Mouse (Mus musculus): Measurements from ENCODE around the gene Plxna2.

Gene Plxna2

DNA sequence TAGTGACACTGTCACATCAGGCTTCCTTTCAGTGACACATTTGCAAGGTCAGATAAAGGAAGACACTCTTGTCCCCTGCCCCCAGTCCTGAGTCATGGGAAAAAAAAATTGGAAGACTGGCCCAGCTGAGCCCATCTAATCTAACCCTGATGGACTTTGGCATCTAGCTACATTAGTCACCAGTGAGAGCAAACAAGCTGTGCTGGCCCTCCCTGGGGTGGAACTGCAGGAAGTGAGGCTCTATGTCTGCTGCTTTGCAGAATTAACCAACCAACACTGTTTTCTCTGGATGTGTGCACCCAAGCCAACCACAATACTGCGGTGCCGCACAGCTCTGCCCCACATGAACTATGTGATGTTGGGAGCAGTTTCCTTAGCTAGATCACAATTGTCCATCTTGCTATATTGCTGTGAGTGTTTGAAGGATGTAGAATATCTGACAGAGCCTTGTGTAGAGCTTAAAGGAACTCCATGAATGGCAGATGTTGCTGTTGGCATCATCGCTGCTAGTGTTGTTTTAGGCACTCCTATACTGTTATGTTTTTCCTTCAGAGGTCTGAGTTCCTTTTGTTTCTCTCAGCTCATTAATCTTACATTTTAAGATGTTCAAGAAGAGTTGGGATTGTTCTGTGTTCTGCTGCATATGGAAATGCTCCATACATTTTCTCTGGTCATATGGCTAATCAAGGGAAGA lies 42.6 kb downstream of the Plxna2 start:
- DNase-seq (ENCODE audit: low spot score in 2 of 2): no peak

DNA sequence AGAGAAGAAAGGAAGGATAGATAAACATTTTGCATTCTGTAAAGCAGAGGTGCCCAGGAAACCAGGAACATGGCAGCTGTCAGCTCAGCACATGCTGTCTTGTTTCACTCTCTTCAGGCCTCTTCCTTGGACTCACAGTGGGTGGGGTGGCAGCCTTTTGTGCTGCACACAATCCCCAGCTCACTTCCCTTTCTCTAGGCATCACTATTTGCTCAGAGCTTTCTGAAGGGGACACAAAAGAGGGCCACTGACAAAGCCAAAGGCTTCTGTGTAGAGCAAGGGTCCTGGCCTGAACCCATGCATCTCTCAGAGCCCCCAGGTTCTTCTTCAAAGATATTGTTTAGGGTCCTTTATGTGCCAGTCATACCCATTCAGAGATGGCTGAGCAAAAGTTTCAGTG lies 45.0 kb downstream of the Plxna2 start:
- no peak for DNase-seq (ENCODE audit: low spot score in 2 of 2)

DNA sequence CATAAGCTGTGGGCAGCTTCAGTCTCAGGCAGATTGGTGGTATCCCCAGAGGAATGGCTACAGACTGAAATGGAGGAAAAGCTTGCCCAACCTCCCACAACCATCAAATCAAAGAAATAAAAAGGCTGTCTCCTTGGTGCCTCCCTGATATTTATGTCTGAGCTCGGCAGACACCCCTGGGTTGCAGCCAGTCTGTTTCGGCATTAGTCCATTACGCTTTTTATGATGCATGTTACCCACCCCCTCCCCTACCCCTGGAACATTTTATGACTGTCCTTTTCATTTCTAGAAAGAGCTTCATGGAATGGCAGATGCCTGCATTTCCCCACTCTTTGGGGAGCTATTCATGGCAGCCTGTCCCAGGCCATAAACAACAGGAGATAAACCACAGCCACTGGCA lies 47.7 kb downstream of the Plxna2 start:
- DNase-seq (ENCODE audit: low spot score in 2 of 2): no peak

DNA sequence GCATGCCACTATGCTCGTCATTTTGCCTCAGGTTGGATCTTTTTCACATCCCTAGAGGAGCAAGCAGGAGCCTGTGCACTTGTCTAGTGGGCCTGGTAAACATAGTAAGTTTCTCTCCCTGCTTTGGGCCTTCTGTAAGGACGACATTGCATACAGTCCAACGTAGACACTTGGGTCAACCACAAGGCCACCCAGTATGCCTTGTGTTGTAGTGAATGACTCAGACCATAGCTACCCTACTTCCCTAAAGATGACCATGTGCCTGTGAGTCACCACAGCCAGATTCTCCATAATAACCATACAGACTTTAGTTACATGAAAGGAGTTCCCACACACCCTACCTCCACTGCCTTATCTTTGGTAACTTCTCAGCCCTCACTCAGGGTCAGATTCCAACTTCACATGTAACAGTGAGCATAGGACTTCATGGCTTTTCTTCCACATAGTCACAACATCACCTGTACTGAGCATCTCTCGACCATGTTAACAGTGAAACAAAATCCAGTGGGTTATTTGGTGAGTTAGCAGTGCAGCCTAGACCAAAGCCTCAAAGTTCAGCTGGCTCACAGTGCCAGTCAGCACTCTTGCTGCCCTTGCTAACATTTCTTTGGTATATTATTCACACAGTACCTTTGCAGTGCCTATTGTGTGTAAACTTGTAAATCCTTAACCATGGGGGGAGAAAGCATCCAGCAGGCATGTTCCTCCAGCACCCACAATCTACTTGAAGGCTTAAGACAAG lies 53.9 kb downstream of the Plxna2 start:
- no peak for DNase-seq (ENCODE audit: low spot score in 2 of 2)

DNA sequence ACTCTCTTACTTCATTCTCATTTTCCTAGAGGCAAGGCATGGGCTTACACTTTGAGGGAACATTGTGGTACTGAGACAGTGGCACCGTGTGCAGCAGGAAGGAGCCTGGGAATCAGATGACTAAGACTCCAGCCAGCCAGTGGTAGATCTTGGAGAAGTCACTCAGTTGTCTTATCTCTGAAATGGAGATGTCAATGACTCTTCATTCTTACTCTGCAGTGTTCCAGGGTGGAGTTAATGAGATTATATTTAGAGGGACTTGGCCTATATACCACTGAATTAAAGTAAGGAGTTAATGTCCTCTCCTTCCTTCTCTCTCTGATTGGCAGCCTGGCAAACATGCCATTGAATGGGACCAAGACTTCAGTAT lies 54.5 kb downstream of the Plxna2 start:
- DNase-seq (ENCODE audit: low spot score in 2 of 2): no peak

DNA sequence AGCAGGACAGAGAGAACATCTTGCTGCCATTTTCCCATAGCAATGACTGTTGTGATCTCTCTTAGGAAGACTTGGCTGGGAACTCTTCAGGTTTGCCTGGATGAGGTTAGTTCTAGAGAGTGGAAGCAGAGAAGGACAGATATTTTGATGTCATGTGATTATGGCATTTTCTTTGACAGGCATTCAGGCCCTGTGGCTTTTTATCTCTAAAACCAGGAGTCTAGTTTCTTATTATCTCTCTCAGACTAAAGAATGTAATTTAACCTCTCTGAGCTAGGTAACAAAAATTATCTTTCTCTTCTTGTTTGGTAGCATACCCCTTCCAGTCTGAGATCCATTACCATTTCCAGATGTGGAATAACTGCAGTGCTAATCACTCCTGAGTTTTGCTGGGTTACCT lies 55.2 kb downstream of the Plxna2 start:
- DNase-seq (ENCODE audit: low spot score in 2 of 2): no peak

DNA sequence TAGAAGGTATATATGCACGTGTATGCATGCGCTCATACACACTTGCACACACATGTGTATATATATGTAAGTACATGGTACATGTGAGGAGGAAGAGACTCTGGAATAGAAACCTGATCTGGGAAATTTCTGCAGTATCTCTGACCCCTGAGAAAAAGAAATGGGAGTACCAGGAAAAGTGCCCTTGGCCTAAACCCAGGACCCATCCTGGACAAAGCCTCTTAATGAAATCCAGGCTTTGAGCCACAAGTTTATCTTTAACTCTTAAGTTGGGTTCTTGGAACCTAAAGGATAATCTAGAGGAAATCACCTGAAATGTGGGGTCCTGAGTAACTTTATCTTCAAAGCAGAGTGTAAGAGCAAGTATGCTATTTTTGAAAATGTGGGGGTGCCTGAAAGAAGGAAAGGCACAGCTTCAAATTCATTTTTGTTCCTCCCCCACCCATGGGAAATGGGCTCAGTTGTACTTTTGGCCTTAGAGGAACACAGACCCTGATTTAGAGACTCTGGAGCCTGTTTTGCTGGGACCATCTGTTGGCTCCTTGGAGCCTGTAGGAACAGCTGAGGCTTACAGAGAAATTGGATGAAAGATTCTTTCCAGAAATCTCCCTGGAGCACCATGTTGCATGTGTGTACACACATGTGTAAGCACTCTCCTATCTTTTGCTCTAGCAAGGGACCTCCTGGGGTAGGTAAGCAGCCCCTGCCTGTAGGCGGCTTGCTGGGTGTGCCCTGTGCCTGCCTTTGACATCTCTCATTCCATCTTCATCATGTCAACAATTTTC lies 57.3 kb downstream of the Plxna2 start:
- DNase-seq (ENCODE audit: low spot score in 2 of 2): no peak

DNA sequence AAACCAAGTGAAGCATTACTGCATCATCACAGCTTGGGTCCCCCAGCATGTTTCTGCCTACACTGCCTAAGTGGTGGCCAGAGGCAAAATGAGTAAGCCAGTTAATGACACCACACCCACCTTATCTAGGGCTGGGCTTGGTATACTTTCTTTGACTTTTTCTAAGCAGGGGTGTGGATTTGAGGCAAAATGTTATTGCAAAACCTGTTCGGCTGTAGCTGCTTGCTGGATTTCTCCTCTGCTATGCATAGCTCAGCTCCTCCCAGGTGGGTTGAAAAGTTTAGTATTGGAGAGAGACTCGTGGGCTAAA lies 57.8 kb downstream of the Plxna2 start:
- peak in 1 of 2 experiments; percentile 15 for DNase-seq (ENCODE audit: low spot score in 2 of 2)

DNA sequence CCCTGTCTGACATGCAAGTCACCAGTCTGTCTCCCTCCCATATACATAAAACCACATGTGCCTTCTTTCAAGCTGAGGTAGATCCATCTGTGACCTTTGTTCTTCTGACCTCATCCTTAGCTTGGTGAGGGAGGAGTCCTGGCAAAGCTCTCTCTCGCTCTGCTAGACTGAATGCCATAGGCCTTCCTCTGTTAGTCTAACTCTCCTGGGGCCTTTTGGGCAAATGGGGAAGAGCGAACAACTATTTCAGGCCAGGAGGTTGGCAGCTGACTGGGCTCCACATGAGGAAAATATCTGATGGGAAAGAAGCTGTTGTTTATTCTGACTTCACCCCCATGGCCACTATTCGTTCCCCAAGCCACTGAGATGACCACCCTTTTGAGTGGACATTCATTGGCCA lies 59.9 kb downstream of the Plxna2 start:
- no peak for DNase-seq (ENCODE audit: low spot score in 2 of 2)

DNA sequence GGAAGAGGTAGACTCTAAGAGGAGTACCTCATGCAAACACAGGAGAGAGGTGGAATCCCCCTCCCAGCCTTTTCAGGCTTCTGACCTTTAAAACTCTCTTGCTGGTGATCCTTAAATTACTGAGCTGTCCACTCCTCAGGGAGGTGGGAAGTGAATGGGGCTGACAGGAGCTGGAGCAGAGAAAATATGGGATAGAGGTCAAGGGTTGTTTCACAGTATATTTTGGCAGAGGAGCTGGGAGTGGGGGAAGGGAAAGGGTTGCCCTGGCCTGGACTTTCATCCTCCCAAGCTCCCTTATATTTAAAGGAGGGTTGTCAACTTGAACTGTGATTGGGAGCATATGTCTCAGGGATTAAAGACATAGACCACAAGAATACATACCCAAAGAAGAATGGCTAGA lies 61.1 kb downstream of the Plxna2 start:
- DNase-seq (ENCODE audit: low spot score in 2 of 2): no peak

DNA sequence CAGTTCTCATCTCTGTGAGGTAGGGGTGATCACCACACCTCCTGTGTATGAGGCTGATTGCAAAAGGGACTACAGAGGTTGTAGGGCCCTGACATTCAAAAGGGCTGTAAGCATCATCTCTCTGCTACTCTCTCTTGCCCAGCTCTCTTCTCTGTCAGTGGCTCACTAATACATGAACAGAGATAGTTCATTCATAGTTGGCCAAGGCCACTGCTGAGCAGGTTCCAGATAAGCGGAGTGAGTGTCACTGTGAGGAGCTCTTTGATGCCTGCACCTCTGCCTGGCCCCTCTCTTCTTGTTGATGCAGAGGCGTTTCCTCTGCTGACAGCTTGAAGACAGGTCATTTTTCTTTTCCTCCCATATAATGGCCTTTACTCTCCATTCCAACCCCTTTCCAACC lies 62.1 kb downstream of the Plxna2 start:
- DNase-seq (ENCODE audit: low spot score in 2 of 2): no peak

DNA sequence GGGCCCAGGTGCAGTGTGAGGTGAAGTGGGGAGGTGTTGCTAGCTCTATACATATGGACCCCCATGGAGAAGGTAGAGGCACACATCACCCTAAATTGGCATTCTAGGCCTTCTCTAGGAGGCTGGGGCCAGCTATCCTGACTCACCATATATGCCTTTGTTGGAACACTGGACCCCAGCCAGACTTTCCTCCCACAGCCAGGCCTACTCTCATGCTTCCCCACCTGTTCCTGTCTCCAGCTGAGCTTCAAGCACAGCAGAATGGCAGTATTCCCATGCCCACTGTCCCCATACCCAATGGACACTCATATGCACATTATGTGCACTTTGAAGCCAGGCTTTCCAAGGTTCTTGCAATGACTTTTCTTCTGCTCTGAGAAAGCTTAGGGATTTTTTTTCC lies 64.0 kb downstream of the Plxna2 start:
- DNase-seq (ENCODE audit: low spot score in 2 of 2): no peak

DNA sequence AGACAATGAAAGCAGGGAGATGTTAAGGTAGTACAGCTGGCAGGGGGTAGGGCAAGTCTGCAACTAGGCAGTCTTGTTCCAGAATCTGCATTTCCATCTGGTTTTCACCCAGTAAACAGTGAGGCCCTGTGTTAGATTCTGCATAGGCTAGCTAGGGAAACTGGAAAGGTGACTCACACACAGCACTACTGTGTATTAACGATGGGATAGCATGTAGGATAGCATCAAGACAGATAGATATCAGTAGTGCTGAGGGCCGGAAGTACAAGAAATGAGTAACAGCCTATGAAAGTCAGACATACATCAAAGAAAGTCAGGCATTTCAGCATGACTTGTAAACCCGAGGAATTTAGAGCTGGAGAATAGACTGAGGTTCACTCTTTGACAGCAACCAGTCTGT lies 65.1 kb downstream of the Plxna2 start:
- no peak for DNase-seq (ENCODE audit: low spot score in 2 of 2)

DNA sequence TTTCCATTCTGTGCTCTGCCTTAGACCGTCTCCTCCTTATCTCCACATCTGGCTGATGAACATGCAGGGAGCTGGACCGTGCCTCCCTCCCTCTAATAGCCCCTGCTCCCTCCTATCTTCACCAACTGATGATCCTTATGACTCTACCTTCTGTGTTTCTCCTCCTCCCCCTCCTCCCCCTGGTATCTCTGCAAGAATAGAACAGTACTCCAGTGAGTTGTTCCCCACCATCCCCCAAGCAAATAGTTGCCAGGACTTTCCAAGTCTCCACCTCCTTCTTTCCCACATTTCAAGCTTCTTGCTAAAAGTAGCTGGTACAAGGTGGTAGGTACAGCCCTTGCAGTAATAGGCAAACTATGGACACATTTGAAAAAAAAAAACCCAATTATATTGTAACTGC lies 67.9 kb downstream of the Plxna2 start:
- no peak for DNase-seq (ENCODE audit: low spot score in 2 of 2)

DNA sequence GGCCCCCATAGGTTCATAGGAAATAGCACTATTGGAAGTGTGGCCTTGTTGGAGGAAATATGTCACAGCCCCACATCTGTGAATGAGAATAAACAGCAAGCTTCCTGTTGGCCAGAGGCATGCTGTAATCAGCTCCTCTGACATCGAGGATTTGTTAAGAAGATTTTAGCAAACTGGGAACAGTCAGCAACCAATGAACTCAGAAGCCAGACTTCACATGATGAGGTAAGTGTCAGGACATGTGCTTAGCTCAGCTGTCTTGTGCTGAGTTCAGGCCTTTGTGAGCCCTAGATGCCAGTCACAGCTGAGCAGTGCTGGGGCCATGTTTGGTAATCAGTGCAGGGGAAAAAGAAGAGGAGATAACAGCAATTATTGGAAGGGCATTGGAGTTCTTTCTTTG lies 69.7 kb downstream of the Plxna2 start:
- DNase-seq (ENCODE audit: low spot score in 2 of 2): no peak

DNA sequence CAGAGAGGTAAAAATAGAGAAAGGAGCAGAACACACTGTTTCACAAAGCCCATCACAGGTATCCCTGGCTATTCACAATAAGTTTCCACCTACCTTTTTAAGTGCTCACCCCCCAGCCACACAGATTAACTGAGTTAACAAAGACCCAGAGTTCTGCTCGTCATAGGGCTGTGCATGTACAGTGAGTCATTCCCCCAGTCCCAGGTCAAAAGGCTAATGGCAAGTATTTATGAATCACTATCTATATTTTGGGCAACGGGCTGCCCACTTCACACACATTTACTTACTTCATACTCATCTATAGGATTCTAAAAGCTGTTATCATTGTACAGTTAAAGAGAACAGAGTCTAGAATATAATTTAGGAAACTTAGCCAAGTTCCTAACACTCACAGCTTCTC lies 70.1 kb downstream of the Plxna2 start:
- no peak for DNase-seq (ENCODE audit: low spot score in 2 of 2)

DNA sequence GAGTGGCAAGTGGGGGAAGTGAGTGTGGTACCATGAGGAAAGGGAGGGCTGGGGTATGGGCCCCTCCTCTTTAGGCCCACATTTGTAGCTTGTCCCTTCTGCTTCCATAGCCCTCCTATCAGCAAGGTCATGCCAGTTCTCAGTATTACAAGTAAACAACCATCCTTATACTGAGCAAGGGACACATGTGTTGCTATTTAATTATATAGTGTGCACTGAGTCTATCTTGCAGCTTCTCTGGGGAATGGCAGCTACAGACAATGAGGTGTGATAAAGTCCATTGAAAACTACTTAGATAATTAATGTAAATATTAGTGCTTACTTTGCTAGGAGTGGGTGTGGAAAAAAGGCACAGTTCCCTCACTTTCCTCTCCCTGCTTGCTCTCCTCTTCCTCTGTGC lies 75.0 kb downstream of the Plxna2 start:
- DNase-seq (ENCODE audit: low spot score in 2 of 2): no peak

DNA sequence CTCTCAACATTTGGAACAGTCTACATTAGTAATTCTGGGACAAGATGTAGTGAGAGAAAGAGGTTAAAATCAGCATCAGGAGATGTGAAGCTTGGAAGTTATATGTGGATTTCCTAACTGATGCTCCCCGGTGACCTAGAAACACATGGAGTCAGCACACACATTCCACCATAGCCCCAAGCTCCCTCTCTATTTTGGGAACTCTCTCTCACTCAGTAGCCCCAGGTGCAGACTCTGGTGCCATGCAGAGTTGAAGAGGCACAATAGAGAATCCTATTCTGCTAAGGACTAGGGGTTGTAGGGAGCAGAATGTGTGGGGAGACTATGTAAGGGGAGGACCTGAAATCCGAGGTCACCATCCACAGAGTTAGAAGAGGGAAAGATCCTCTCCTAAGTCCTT lies 75.5 kb downstream of the Plxna2 start:
- no peak for DNase-seq (ENCODE audit: low spot score in 2 of 2)

DNA sequence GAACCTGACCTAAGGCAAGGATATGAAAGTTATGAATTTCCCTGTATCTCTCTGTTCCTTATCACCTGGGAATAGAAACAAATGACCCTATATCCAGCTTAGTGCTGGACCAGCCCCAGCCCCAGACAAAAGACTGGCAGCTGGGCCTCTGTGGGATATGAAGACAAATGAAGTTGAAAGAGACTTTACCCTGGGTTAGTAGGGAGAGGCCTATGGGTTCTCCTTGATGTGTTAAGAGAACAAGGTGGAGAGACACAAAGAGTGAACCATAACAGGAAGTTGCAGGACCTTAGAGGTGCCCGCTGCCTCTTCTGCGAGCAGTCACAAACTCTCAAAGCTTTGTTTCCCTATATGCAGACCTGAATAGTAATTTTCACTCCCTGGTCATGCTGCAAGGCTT lies 76.8 kb downstream of the Plxna2 start:
- no peak for DNase-seq (ENCODE audit: low spot score in 2 of 2)

DNA sequence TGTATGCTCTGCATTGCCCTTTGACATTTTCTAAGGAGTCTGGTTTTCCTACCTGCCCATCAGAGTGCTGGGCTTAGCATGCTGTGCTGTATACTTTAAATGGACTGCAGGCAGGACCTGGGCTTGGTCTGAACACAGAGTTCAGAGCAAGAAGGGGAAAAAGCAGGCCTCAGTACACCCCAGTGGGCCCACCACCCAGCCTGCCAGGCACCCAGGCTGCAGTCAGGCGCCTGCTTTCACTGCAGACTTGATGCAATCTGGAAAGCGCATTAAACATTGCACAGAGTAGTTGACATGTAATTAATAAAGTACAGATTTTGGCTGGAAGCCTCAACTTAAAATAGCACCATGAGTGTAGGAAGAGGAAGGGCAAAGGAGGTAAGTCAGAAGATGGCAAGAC lies 79.4 kb downstream of the Plxna2 start:
- DNase-seq (ENCODE audit: low spot score in 2 of 2): no peak

DNA sequence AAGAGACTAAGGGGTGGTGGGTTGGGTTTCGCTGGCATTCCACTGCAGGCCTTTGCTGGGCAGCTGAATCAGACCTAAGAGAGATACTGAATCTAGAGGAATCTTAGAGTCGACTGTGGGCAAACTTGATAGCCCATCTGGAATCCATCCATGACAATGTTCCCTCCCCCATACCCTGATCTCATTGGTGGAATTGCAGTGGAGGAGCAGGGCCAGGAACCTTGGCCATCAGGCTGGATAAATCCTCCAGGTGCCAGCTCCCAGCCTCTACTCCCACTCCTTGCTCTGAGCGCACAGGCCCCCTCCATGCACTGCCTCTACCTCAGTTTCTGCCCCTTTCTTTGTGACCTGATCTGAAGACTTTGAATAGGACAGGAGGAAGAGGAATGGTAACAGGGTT lies 81.3 kb downstream of the Plxna2 start:
- no peak for DNase-seq (ENCODE audit: low spot score in 2 of 2)

DNA sequence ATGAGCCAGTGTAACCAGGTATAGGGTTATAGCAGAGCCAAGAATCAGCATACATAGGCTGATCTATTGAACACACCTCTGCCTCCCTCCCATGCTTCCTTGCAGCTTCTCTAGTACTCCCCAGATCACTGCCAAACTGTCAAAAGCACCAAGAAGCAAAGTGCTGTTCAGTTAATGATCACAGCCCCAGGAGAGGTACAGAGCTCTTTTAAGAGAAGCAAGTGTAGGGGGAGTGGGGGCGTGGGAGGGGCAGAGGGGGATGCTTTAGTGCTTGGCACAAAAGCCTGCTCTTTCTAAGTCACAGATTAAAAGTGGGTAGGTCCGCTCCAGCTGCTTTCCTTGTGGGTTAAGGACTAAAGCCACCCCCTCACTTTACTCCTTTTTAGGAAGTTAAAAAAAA lies 85.2 kb downstream of the Plxna2 start:
- no peak for DNase-seq (ENCODE audit: low spot score in 2 of 2)

DNA sequence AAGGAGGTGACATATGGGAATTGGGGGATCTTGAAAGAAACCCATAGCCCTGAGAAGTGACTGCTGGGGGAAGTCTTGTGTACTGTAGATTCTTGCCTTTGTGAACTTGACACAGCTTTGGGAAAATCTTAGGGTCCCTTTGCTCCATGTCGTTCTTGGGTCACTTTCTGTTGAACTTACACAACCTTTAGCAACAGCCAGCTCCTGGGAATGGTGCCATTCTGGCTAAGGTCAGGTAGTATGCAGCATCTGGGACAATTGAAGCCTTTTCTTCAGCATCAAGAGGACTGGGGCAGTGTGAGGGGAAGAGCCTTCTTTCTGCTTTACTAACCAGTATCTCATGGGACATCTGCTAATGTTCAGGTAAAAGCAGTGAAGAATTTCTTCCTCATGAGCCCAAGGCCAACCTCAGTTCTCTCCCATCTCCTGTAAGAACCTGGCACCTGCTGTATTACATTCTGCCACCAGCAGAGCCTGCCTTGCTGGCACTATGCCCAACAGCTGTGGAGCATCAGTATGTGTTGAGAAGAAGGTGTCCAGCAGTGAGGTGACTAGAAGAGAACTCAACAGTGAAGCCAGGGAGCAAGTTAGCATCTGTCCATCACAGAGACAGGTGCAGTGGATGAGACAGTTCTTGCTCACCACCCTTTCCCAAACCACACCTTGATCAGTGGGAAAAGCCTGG lies 86.3 kb downstream of the Plxna2 start:
- peak in 1 of 2 experiments; percentile 23 for DNase-seq (ENCODE audit: low spot score in 2 of 2)

All from spleen, postnatal 4 days (tissue).